Mouse (Mus musculus): Measurements from ENCODE around the gene Aff3.

Gene Aff3

GRCm38 (mm10) chr1:38487884-38488283 is 176.9 kb downstream of the Aff3 start:
- no peak for DNase-seq

GRCm38 (mm10) chr1:38483191-38483590 is 181.6 kb downstream of the Aff3 start:
- DNase-seq, result no peak

- no peak for DNase-seq
Measured at GRCm38 (mm10) chr1:38478246-38478743, 186.5 kb downstream of the Aff3 start.

- no peak for DNase-seq
Measured at GRCm38 (mm10) chr1:38470817-38471216, 193.9 kb downstream of the Aff3 start.

GRCm38 (mm10) chr1:38470166-38470565 is 194.6 kb downstream of the Aff3 start:
- no peak for DNase-seq

GRCm38 (mm10) chr1:38467305-38468083 is 197.3 kb downstream of the Aff3 start:
- DNase-seq, result no peak

GRCm38 (mm10) chr1:38456719-38457269 is 208.0 kb downstream of the Aff3 start:
- no peak for DNase-seq

- no peak for DNase-seq
Measured at GRCm38 (mm10) chr1:38454921-38455320, 209.8 kb downstream of the Aff3 start.

- DNase-seq, result no peak
Measured at GRCm38 (mm10) chr1:38451367-38451766, 213.4 kb downstream of the Aff3 start.

- no peak for DNase-seq
Measured at GRCm38 (mm10) chr1:38450677-38451076, 214.1 kb downstream of the Aff3 start.

GRCm38 (mm10) chr1:38449816-38450478 is 214.8 kb downstream of the Aff3 start:
- DNase-seq, result no peak

- no peak for DNase-seq
Measured at GRCm38 (mm10) chr1:38448854-38449253, 215.9 kb downstream of the Aff3 start.

- no peak for DNase-seq
Measured at GRCm38 (mm10) chr1:38447581-38447980, 217.2 kb downstream of the Aff3 start.

GRCm38 (mm10) chr1:38446152-38446820 is 218.5 kb downstream of the Aff3 start:
- DNase-seq, result no peak

- no peak for DNase-seq
Measured at GRCm38 (mm10) chr1:38442887-38443286, 221.9 kb downstream of the Aff3 start.

- DNase-seq, result no peak
Measured at GRCm38 (mm10) chr1:38442479-38442878, 222.3 kb downstream of the Aff3 start.

GRCm38 (mm10) chr1:38441800-38442199 is 223.0 kb downstream of the Aff3 start:
- no peak for DNase-seq

- no peak for DNase-seq
Measured at GRCm38 (mm10) chr1:38440471-38440815, 224.3 kb downstream of the Aff3 start.

- DNase-seq, result no peak
Measured at GRCm38 (mm10) chr1:38439751-38440470, 224.8 kb downstream of the Aff3 start.

- no peak for DNase-seq
Measured at GRCm38 (mm10) chr1:38438447-38438846, 226.3 kb downstream of the Aff3 start.

GRCm38 (mm10) chr1:38437671-38438070 is 227.1 kb downstream of the Aff3 start:
- no peak for DNase-seq

- DNase-seq, result no peak
Measured at GRCm38 (mm10) chr1:38436471-38437340, 228.0 kb downstream of the Aff3 start.
